Mouse (Mus musculus): ENCODE results near the gene Celf2. TPM values are rescaled to one million over a fixed set of nuclear protein-coding genes. Genes with fewer than 3 reads are reported as not detected.

The Celf2 gene
- total RNA-seq, 2 experiments from 2014 or later, result 478 to 500 TPM

GRCm38 (mm10) chr2:6558303-6559254 lies 950.8 kb downstream of the Celf2 start:
- intact Hi-C loops (cut with DNase I), result no loop called here
- DNase-seq (ENCODE audit: low spot score in 2 of 2), result no peak

DNA sequence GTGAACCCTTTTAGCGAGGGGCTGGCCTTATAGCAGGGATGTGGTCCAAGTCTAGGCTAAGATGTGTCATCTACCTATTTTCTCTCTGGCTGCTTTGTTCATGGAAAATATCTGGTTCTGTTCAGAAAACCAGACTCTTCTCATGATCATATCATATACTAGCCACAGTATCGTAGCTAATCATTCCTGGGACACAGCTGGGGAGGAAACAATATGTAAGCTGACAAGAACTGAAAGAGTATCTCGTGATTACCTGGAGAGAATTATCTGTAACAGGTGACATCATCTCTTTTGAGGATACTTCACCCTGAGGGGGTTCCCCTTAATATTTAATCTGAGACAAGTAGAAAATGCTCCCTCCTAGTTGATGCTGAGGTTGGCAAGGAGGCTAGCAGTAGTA lies 951.6 kb downstream of the Celf2 start:
- intact Hi-C loops (cut with DNase I), result no loop called here

DNA sequence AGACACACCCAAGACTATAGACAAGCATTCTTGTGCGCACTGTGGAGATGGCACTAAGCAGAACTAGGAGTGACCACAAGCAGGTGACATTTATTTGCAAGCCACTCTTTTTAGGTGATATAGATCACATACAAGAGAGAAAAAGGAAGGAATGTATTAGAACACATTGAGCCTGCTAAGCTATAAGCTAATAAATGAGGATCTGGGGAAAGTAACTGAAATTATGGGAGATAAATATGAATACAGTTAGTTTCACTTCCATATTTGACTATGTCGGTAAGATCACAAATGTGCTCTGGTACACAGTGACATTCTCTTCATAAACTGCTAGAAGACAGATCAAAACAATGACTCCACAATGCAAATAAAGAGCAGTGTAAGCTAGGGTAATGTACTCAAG lies 952.5 kb downstream of the Celf2 start:
- no peak for DNase-seq (ENCODE audit: low spot score in 2 of 2)
- intact Hi-C loops (cut with DNase I), result no loop called here

More for the DNA sequence above, 951.6 kb downstream of the Celf2 start:
- DNase-seq (ENCODE audit: low spot score in 2 of 2), result no peak

GRCm38 (mm10) chr2:6553656-6554055 lies 955.7 kb downstream of the Celf2 start:
- intact Hi-C loops (cut with DNase I), result no loop called here
- no peak for DNase-seq (ENCODE audit: low spot score in 2 of 2)

DNA sequence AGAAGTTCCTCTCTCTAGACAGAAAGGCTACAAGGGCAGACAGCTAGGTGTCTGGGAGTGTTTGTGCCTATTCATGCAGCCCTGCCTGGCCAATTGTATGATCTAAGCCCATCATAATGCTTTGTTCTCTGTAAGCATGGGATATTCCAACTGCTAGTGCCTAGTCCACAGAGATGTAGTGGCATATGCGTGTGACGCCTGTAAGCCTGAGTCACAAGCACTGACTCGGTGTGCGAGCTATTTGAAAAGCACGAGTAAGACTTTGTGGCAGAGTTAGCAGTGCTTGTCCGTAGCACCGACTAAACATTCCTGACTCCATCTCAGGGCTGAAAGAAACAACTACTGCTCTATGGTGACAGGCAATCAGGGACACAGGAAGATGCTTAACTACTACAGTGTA lies 960.1 kb downstream of the Celf2 start:
- intact Hi-C loops (cut with DNase I), result no loop called here
- DNase-seq (ENCODE audit: low spot score in 2 of 2), result no peak

- intact Hi-C loops (cut with DNase I), result no loop called here
Observed at GRCm38 (mm10) chr2:6547139-6547664, 962.2 kb downstream of the Celf2 start.

GRCm38 (mm10) chr2:6546462-6547138 lies 962.8 kb downstream of the Celf2 start:
- DNase-seq (ENCODE audit: low spot score in 2 of 2), result no peak
- intact Hi-C loops (cut with DNase I), result no loop called here

More at GRCm38 (mm10) chr2:6547139-6547664, 962.2 kb downstream of the Celf2 start:
- DNase-seq (ENCODE audit: low spot score in 2 of 2), result no peak

DNA sequence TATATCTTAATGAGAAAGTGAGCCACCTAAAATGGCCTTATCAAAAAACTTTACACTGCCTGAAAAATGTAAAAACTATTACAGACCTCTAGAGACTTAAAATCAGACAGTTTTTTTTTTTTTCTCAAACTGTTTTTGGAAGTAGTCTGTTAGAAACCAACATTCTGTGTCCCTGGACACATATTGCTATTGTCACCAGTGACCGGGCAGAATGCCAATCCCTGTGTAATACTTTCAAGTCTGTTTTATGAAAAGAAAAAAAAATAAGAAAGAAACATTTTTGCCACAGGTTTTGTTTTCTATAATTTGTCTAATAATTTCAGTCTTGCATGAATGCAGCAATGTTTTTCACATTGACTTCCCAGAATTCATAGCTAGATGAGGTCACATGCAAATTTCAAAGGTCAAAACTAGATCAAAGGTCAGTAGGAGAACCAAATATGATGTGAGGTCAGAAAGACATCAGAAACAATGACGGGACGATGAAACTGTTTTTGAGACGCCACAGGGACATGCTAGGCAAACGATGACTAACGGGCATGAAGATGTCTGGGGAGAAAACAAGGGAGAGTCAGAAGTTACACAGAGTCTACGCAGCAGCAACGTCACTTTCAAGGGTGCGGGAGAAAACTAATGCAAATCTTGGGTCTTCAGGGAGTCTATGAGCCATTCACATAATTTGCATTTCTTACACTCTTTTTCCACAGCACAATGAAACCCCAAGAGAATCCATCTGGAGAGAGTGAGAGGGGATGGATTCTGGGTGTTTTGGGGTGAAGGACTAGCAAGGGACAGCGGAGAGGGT lies 964.0 kb downstream of the Celf2 start:
- no peak for DNase-seq (ENCODE audit: low spot score in 2 of 2)
- intact Hi-C loops (cut with DNase I), result no loop called here

DNA sequence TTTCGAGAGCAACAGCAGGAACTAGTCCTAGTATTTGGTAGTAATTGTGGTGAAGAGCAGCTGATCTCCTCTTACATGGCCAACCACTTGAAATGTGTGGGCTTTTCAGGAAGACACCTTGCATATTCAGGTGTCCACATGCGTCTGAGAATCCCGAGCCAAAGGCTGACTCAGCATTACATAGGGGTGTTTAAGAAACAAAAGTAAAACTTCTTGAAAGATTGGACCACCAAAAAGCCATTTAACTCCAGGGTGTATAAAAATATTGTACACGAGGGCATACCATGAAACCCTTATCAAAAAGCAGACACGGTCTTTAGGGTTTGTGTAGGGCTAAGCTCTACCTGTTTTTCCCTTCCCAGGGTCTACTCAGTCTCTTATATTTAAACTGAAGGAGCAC lies 965.7 kb downstream of the Celf2 start:
- intact Hi-C loops (cut with DNase I), result no loop called here
- DNase-seq (ENCODE audit: low spot score in 2 of 2), result no peak

DNA sequence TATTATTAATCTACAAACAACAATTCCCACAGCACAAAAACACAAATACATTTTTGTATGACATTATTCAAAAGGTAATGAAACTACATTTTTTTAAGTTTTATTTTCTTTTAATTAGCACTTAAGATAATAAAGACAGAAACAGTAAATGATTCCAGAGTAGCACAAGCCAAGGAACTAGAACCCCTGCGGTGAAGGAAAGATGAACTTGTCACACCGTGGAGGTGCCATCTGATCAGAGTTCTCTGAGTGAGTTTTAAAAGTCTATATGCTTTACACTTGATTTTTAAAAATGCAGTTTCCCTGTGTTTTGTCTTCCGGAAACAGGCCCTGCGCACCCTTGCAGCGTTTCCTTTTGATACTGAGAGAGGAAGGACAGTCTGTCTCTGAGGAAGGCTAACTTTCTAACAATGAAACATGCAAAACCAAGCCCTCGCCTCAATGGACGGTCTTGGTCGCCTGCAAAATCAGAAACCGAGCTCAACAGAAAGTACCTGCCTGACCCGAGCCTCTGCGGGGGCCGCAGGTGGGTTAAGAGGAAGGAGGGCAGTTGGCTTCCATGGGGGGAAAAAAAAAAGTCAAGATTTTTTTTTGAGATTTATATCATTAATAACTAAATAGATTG lies 966.7 kb downstream of the Celf2 start:
- no peak for DNase-seq (ENCODE audit: low spot score in 2 of 2)
- intact Hi-C loops (cut with DNase I), result no loop called here

DNA sequence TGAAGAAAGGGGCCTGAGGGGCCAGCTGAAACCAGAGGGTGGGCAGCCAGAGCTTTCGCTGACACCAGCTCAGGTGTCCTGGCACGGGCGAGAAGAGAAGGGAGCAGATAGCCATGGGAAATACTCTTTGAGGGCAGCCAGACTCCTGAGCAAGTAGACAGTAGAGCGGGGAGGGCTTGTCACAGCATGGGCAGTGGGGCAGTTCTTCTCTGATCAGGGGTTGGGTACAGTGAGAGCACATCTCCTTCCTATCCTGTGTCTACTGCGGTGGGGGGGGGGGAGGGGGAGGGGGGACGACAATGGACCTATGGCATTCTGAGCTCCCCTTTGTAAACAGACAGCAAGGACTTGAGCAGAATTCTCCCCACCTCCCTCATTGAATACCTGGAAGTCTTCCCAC lies 968.5 kb downstream of the Celf2 start:
- intact Hi-C loops (cut with DNase I), result no loop called here
- DNase-seq (ENCODE audit: low spot score in 2 of 2), result no peak

DNA sequence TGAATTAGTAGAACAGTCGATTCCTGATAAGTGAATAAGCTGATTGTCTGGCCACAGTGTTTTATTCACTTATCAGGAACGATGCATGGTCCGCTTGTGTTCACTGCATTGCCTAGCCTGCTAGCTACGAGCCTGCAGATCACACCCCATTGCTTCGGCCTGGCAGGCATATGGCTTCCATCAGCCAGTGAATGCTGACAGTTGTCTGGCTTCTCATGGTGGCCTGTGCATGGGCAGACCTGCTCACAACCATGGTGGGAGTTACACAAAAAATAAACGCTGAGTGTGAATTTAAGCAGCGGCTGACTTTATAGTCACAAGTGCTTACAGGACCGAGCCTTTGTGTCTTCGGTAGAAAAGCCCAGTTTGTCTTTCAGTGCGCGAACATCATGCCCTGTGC lies 969.3 kb downstream of the Celf2 start:
- DNase-seq (ENCODE audit: low spot score in 2 of 2), result no peak
- intact Hi-C loops (cut with DNase I), result no loop called here

- no peak for DNase-seq (ENCODE audit: low spot score in 2 of 2)
- intact Hi-C loops (cut with DNase I), result no loop called here
Observed at GRCm38 (mm10) chr2:6538500-6538899, 970.9 kb downstream of the Celf2 start.

- no peak for DNase-seq (ENCODE audit: low spot score in 2 of 2)
- intact Hi-C loops (cut with DNase I), result no loop called here
Observed at GRCm38 (mm10) chr2:6538031-6538430, 971.3 kb downstream of the Celf2 start.

DNA sequence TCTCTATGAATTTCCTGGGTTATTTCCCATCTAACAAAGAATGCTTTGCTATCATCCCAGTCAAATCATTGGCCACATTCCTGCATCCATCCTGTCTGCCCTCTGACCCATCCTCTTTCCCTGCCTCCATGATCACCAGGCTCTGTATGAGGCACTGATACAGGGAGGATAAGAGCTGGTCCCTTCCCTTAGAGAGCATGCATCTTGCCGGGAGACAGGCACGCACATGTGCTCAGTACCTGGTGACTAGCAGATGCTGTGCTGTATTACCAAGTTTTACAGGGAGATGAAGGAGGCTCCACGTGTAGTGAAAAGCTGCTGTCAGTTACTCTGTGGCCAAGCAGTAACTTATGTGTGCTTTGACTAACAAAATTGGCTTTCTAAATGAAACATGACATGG lies 972.0 kb downstream of the Celf2 start:
- intact Hi-C loops (cut with DNase I), result no loop called here
- DNase-seq (ENCODE audit: low spot score in 2 of 2), result no peak

- peak in 1 of 2 experiments; percentile 42 for DNase-seq (ENCODE audit: low spot score in 2 of 2)
- intact Hi-C loops (cut with DNase I), result no loop called here
Observed at GRCm38 (mm10) chr2:6536372-6536771, 973.0 kb downstream of the Celf2 start.

- intact Hi-C loops (cut with DNase I), result no loop called here
- peak in 1 of 2 experiments; percentile 32 for DNase-seq (ENCODE audit: low spot score in 2 of 2)
Observed at GRCm38 (mm10) chr2:6532341-6532740, 977.0 kb downstream of the Celf2 start.

GRCm38 (mm10) chr2:6528076-6528475 lies 981.3 kb downstream of the Celf2 start:
- no peak for DNase-seq (ENCODE audit: low spot score in 2 of 2)
- intact Hi-C loops (cut with DNase I), result no loop called here

GRCm38 (mm10) chr2:6526825-6527224 lies 982.5 kb downstream of the Celf2 start:
- no peak for DNase-seq (ENCODE audit: low spot score in 2 of 2)
- intact Hi-C loops (cut with DNase I), result no loop called here
